Mouse (Mus musculus) heart, postnatal 0 days (tissue): Measurements from ENCODE around the gene Cox18. TPM values are rescaled to one million over a fixed set of nuclear protein-coding genes. Genes with fewer than 3 reads are reported as not detected.
"Not testable (repeated sequence)": the region's sequence is repeated elsewhere in the genome, so short reads cannot be mapped to it uniquely, and the experiment has no call there.

Experiments
- ATAC-seq: fragments of 200-750 bp; cut with Nextera tagmentation; 2 replicates; pipeline ENCODE4 v1.8.0; 2017; ENCODE audit warnings: low read depth, moderate number of reproducible peaks, moderate library complexity; ENCODE audit not compliant: insufficient read depth
- DNase-seq: peaks from one replicate; pipeline ENCODE4 v3.0.0-alpha.2; 2016; ENCODE audit warnings: low spot score
- H3K27ac ChIP-seq: fragments of 300-500 bp; sonication (generic); 2 replicates; pipeline ENCODE4 v1.5.1; 2014; ENCODE audit warnings: low read depth, mild to moderate bottlenecking
- H3K27me3 ChIP-seq: fragments of 300-500 bp; sonication (generic); 2 replicates; pipeline ENCODE4 v1.6.1; 2014; ENCODE audit warnings: low read length, mixed read lengths; ENCODE audit not compliant: control insufficient read depth, insufficient read depth
- H3K36me3 ChIP-seq: fragments of 300-500 bp; sonication (generic); replicated peaks from 2 replicates; pipeline ENCODE4 v1.6.1; 2014; ENCODE audit warnings: low read length, mixed read lengths; ENCODE audit not compliant: control insufficient read depth, insufficient read depth
- H3K4me1 ChIP-seq: fragments of 300-500 bp; sonication (generic); 2 replicates; pipeline ENCODE4 v1.6.1; 2014; ENCODE audit warnings: antibody characterized with exemption; ENCODE audit not compliant: control insufficient read depth, insufficient read depth
- H3K4me2 ChIP-seq: fragments of 300-500 bp; sonication (generic); 2 replicates; pipeline ENCODE4 v1.6.1; 2014; ENCODE audit warnings: low read depth, mild to moderate bottlenecking, low read length, moderate library complexity
- H3K4me3 ChIP-seq: fragments of 300-500 bp; sonication (generic); 2 replicates; pipeline ENCODE4 v1.5.1; 2014; ENCODE audit warnings: low read depth, low read length
- H3K9ac ChIP-seq: fragments of 300-500 bp; sonication (generic); replicated peaks from 2 replicates; pipeline ENCODE4 v1.6.1; 2014; ENCODE audit warnings: low read depth, low read length, mixed read lengths
- H3K9me3 ChIP-seq: fragments of 300-500 bp; sonication (generic); replicated peaks from 2 replicates; pipeline ENCODE4 v1.6.1; 2016; ENCODE audit warnings: low read length; ENCODE audit not compliant: control insufficient read depth
- CTCF ChIP-seq: IDR thresholded peaks from 2 replicates; pipeline ENCODE4 v1.5.1; 2016; ENCODE audit warnings: antibody characterized with exemption, control low read depth, low read depth
- EP300 ChIP-seq: IDR thresholded peaks from 2 replicates; pipeline ENCODE4 v1.6.1; 2016; ENCODE audit warnings: antibody characterized with exemption, low read depth
- WGBS: fragments of 180-500 bp; shearing (Covaris S2); extraction: QIAGEN DNeasy Blood & Tissue Kit; methylation state at CpG from one replicate; pipeline ENCODE4 v1.1.7; 2014; 5-methylcytosine and 5-hydroxymethylcytosine counted together
- polyA plus RNA-seq: library from polyadenylated mRNA; unstranded; fragments of >200 nt; fragmentation: Nextera tagmentation; extraction: Ambion mirVana; gene quantifications from 2 replicates; pipeline ENCODE4 v1.2.1, GENCODE M21; 2015
- total RNA-seq: library from RNA; depleted of rRNA; stranded (reverse); fragments of >200 nt; gene quantifications from 2 replicates; pipeline ENCODE4 v1.2.3, GENCODE M21; 2014; ENCODE audit warnings: low replicate concordance; rRNA removed

The Cox18 gene
- 32.0 and 47.6 TPM in 2 replicates for total RNA-seq
- 24.8 TPM in 2 replicates for polyA plus RNA-seq

DNA sequence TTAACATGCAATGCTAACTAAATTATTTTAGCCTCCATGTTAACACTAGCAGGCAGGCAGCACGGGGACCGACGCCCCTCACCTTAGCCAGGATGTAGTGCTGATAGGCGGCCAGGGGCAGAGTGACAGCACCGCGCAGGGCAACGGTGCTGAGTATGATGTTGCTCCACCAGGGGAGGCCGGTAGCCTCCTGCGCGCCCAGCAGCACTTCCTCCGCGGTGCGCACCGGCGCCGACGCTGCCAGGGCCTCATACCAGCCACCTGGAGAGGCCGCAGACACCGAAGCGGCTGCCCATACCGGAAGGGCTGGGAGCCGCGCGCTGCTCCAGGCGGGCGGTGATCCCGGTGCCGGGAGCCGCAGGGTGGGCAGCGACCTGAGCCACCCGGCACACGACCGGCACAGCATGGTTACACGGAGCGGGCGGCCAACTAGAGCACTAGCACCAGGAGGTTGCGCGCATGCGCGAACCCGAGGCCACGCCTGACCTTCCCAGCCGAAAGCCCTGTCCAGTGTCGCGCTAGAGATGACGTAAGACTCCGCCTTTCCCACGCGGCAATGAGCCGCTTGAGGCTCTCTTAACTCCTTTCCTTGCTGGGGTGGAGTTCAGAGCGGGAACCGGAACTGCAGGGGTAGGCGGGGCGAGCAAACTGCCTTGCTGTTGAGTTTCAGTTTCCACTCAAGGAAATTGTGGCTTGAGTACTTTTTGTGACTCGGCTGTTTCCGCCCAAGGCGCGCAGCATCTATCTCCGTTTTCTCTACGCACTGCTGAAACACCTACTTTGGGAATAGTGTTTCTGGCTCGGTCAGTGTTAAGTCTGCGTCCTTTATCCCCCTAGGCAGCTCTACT, at the start of gene Cox18:
Gene Cox18 (minus strand): TSS at position 468 of the 848 bp plus-strand sequence.
- ATAC-seq (peak; percentile 97), DNase-seq (peak; percentile 97)
- Histone ChIP-seq H3K4me3 (peak within 1 kb of the TSS; percentile 91), H3K27ac (peak within 1 kb of the TSS; percentile 96), H3K9me3 (no peaks in the 10 kb centered on the region), H3K4me1 (peaks cover 7% of the 10 kb centered on the region), H3K36me3 (peaks cover 41% of the 10 kb centered on the region), H3K9ac (peak within 1 kb of the TSS; percentile 71), H3K4me2 (peak within 1 kb of the TSS; percentile 78), H3K27me3 (no peaks in the 10 kb centered on the region)
- WGBS, result under 1% methylated on average over 62 of the region's 62 CpGs
- TF ChIP-seq CTCF (no peak; the same call in 1 of the 2 replicates), EP300 (peak; percentile 20; the same call in 1 of the 2 replicates)

- H3K4me2 ChIP-seq, H3K9me3 ChIP-seq, H3K27ac ChIP-seq, H3K4me1 ChIP-seq, H3K27me3 ChIP-seq, ATAC-seq, H3K9ac ChIP-seq, H3K4me3 ChIP-seq, DNase-seq: not testable (repeated sequence)
- WGBS, result 71% methylated on average over 2 of the region's 2 CpGs
- H3K36me3 ChIP-seq, result peaks cover 82% of the 10 kb centered on the region
These were observed 38.4 kb upstream of the Cox18 start for GRCm38 (mm10) chr5:90262230-90262629.

GRCm38 (mm10) chr5:90257023-90257422, 33.2 kb upstream of the Cox18 start:
- H3K27ac ChIP-seq, result no peak overlapping the region
- no peak overlapping the region for H3K9ac ChIP-seq
- H3K36me3 ChIP-seq, result peaks cover 96% of the 10 kb centered on the region
- TF ChIP-seq EP300, result no peak
- TF ChIP-seq CTCF, result no peak
- WGBS, result 95% methylated on average over 3 of the region's 3 CpGs
- no peaks in the 10 kb centered on the region for H3K9me3 ChIP-seq
- no peak overlapping the region for H3K4me2 ChIP-seq
- no peaks in the 10 kb centered on the region for H3K4me1 ChIP-seq
- H3K4me3 ChIP-seq, result no peak overlapping the region
- H3K27me3 ChIP-seq, result no peaks in the 10 kb centered on the region
- DNase-seq, result no peak
- no peak for ATAC-seq

DNA sequence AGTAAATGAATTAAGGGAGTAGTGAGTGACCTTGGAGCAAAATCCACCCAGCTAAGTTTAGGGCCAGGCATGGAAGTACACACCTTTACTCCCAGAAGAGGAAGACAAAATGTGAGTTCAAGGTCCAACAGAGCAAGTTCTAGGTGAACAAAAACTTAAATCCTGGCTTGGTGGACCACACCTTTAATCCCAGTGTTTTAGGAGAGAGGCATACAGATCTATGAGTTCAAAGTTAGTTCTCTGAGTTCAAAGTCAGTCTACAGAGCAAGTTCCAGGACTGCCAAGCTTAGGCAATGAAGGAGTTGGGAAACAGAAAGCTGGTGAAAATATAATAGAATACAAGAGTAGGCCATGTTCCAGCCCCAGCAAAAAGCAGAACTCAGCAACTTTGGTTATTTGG, 23.7 kb upstream of the Cox18 start:
- H3K9me3 ChIP-seq, result no peaks in the 10 kb centered on the region
- H3K4me1 ChIP-seq, result no peaks in the 10 kb centered on the region
- H3K9ac ChIP-seq, result no peak overlapping the region
- no peak overlapping the region for H3K4me2 ChIP-seq
- no peaks in the 10 kb centered on the region for H3K27me3 ChIP-seq
- H3K4me3 ChIP-seq, result no peak overlapping the region
- no peak overlapping the region for H3K27ac ChIP-seq
- peaks cover 77% of the 10 kb centered on the region for H3K36me3 ChIP-seq
- TF ChIP-seq EP300 (no peak), CTCF (no peak)
- no peak for DNase-seq
- no peak for ATAC-seq

DNA sequence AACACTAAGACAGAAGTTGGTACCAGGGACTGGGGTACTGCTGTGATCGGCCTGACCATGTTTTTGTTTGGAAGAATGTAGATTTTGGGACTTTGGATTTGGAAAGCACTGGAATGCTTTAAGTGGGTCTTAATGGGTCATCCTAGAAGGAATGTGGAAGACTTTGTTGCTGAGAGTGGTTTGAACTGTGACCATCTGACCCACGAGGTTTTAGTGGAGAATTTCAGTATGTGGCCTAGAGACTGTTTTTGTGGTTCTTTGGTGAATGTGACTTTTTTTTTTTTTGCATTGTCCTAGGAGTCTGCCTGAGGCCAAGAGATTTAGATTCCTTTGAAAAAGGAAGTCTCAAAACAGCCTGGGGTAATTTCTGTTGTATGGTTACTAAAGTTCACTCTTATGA, 23.2 kb upstream of the Cox18 start:
- peaks cover 76% of the 10 kb centered on the region for H3K36me3 ChIP-seq
- H3K9me3 ChIP-seq, result no peaks in the 10 kb centered on the region
- H3K4me3 ChIP-seq, result no peak overlapping the region
- DNase-seq, result no peak
- ATAC-seq, result no peak
- H3K27ac ChIP-seq, result no peak overlapping the region
- 87% methylated on average over 2 of the region's 2 CpGs for WGBS
- H3K4me2 ChIP-seq, result no peak overlapping the region
- no peak overlapping the region for H3K9ac ChIP-seq
- TF ChIP-seq EP300, result no peak
- TF ChIP-seq CTCF, result no peak
- H3K4me1 ChIP-seq, result no peaks in the 10 kb centered on the region
- no peaks in the 10 kb centered on the region for H3K27me3 ChIP-seq
